Mouse (Mus musculus) hematopoietic stem cell, adult 5-6 weeks (primary cell): ENCODE results near the gene Ppp1r9b. TPM values are rescaled to one million over a fixed set of nuclear protein-coding genes. Genes with fewer than 3 reads are reported as not detected.

Experiments
- ATAC-seq, 2 experiments: fragments of 125-278 bp in 1 of 2; replicated peaks in 1 of 2; 2 replicates each; pipeline ENCODE4 v1.8.0; 2016 to 2017; ENCODE audit warnings: inconsistent platforms in 2 of 2, mild to moderate bottlenecking in 2 of 2, moderate number of reproducible peaks in 2 of 2, low read depth in 1 of 2, moderate TSS enrichment in 1 of 2; ENCODE audit not compliant: low FRiP score in 2 of 2, poor library complexity in 2 of 2, severe bottlenecking in 2 of 2, insufficient read depth in 1 of 2, low TSS enrichment in 1 of 2
- total RNA-seq: library from RNA; stranded (forward); fragments of 172-1452, 232-1000 nt; gene quantifications from 2 replicates; pipeline ENCODE4 v1.2.3, GENCODE M21; 2017

Ppp1r9b gene
- total RNA-seq, 1 experiment from 2014 or later: 240 TPM

DNA sequence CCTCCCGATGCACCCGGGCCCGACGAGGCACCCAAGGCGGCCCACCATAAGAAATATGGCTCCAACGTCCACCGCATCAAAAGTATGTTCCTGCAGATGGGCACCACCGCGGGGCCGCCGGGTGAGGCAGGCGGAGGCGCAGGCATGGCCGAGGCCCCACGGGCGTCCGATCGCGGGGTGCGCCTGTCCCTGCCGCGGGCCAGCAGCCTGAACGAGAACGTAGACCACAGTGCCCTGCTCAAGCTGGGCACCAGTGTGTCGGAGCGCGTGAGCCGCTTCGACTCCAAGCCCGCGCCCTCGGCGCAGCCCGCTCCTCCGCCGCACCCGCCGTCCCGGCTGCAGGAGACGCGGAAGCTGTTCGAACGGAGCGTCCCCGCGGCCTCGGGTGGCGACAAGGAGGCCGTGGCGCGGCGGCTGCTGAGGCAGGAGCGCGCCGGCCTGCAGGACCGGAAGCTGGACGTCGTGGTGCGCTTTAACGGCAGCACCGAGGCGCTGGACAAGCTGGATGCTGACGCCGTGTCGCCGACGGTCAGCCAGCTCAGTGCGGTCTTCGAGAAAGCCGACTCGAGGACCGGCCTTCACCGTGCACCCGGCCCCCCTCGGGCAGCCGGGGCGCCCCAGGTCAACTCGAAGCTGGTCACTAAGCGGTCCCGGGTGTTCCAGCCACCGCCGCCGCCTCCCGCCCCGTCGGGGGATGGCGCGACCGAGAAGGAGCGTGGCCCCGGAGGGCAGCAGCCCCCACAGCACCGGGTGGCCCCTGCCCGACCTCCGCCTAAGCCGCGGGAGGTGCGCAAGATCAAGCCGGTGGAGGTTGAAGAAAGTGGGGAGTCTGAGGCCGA lies 1.0 kb downstream of the Ppp1r9b start:
- ATAC-seq: no peak

- no peak for ATAC-seq
Measured at GRCm38 (mm10) chr11:94992480-94992753, 1.6 kb downstream of the Ppp1r9b start.

- peak in 1 of 2 experiments; percentile 13; a peak in 1 of 4 replicates for ATAC-seq
Measured at GRCm38 (mm10) chr11:94992754-94993606, 2.1 kb downstream of the Ppp1r9b start.

DNA sequence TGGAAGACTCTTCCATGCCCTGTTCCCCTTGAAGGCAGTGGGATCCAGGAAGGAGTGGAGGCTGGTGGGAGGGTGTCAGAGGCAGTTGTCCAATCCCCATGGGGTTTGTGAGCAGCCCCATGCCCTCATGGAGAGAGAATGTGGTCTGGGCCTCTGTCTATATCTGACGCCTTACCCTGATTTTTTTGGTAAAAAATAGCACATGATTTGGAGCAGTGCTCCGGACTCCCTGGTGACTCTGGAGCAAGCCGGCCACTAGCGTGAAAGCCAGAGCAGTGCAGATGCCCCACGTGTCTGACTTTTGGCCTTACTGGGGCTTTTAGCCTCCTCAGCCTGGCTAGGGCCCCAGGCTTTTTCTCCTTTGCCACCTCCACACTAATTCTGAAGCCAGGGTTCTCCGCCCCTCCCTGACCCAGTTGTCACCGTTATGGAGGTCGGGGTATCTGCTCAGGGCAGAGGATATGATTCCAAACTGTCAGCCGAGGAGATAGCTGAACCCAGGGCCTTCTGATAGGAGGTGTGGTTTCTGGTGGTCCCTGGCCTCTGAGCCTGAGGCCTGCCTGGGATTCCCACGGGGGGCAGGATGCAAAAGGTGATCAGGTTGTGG lies 3.5 kb downstream of the Ppp1r9b start:
- ATAC-seq: no peak

DNA sequence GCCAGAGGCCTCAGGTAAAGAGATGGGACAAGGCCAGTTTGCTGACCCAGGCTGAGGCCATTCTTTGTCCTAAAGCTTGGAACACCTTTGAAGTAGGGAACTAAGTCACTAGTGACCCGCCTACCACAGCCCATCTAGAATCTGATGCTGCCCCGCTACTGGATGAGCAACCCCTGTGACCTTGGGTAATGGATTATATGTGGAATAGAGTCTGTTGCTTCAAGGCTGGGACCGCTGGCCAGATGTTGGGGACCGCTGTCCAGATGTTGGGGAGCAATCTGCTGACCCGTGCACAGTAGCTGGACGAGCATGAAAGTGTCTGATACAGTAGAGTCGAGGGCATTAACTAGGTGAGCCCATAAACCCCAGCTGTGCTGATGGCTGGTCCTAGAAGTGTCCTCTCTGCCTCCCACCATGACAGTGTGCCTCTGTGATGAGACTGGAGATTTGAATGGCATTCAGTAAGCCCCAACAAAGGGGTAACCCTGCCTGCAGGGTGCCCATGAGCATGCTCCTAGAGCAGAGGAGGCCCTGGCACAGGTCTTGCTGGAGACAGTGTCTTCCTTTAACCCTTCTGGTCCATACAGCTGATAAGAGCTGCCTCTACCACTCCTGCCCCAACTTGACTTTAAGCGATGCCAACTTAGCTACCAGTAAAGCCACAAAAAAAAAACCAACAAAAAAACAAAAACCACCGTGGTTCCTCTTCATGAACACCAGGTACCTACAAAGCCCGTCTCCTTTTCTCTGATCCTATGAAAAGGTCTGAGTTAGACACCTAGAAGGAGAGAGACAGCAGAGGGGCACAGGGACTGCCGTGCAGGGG lies 4.3 kb downstream of the Ppp1r9b start:
- ATAC-seq: no peak

GRCm38 (mm10) chr11:94996101-94996500 lies 5.3 kb downstream of the Ppp1r9b start:
- no peak for ATAC-seq

- ATAC-seq: no peak
Measured at GRCm38 (mm10) chr11:94996984-94997383, 6.1 kb downstream of the Ppp1r9b start.

DNA sequence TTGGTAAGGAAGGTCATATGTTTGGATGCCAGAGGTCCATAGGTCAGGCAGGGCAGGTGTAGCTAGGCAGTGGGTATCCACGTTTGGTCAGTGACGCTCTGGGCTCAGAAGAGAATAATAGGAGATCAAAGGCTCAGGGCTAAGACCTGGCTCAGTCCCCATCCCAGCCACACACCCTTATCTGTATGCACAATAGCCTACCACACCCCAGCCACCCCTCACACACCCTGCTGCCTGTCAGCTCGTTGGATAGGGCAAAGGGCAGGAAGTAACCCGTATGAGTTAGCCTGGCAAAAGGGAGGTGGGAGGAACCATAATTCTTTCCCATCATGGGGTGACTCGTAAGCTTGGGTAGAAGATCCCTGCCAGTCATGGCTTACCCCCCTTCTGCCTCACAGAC lies 6.8 kb downstream of the Ppp1r9b start:
- ATAC-seq: peak; percentile 23 to 35; a peak in 3 of 4 replicates

DNA sequence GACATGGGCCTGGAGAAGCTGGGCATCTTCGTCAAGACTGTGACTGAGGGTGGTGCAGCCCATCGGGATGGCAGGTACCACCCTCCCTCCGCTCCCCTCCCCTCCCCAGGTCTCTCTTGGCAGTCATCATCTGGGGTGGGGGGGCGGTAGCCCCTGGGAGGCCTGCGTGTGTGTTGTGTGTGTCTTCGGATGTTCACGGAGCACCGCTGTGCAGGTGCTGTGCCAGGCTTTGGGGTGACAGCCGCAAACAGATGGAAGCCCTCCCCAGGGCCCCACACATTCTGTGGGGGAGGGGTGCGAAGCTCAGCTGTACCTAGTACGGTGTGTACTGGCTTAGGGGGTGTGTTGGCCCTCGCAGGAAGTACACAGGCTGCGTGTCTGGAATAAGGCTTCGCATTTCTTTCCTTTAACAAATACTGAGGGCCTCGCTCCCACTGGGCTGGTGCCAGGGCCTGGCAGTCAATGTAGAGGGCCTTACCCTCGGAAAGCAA lies 7.3 kb downstream of the Ppp1r9b start:
- no peak for ATAC-seq

- no peak for ATAC-seq
Measured at GRCm38 (mm10) chr11:95000128-95000527, 9.3 kb downstream of the Ppp1r9b start.

GRCm38 (mm10) chr11:95000548-95000947 lies 9.7 kb downstream of the Ppp1r9b start:
- ATAC-seq: peak; percentile 49 to 50

DNA sequence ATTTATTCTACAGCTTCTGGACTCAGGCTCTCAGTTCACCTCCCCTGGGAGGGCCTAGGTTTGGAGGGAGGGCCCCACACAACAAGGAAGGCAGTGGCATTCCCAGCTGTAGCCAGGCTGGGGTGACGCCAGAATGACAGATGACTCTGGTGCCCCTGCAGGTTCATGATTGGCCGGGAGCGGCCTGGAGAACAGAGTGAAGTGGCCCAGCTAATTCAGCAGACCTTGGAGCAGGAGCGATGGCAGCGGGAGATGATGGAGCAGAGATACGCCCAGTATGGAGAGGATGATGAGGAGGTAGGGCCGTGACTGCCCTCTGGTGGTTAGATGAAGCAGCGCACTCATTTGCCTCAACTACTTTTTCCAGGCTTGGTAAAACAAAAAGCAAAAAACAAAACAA lies 10.2 kb downstream of the Ppp1r9b start:
- peak; percentile 30 to 36; a peak in 3 of 4 replicates for ATAC-seq

DNA sequence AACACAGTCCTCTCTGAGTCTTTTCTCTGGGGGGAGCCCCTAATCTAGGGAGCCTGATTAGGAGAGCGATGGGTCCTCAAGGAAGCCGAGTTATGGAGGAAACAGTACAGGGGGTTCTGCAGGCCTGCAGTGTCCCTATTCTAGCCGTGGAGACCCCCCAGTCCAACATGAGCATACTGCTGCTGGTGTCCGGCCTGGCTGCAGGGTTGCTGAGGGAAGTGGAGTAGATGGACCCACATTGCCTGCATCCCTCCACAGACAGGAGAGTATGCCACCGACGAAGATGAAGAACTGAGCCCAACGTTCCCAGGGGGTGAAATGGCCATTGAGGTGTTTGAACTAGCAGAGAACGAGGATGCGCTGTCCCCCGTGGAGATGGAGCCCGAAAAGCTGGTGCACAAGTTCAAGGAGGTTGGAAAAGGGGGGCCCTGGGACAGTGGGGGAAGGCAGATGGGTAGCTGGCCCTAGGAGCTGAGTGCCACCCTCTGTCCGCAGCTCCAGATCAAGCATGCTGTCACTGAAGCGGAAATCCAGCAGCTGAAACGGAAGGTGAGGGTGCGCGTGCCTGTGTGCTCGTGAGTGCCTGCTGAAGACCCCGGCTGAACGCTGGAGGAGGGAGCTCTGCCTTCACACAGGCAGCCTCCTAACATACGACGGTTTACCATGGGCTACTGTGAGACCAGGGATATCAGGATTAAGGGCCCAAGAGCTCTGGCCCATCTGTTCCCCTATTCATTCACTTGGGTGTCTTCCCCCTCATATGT lies 10.9 kb downstream of the Ppp1r9b start:
- ATAC-seq: no peak

DNA sequence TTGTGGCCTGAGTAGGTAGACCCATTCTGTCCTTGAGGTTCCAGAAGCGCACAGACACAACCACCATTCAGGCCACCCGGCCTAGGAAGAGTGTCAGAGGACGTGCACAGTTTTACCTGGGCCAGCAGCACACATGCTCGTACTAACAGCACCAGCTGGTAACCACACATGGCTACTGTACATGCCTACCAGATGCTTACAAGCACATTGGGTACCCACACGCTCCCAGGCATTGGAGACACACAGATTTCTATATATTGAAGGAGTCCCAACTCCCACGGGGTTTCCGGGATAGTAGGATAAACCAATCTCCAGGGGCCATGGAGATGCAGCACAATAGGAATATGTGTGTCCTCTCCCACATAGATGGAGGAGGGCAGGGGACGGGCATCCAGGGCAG lies 11.9 kb downstream of the Ppp1r9b start:
- no peak for ATAC-seq

DNA sequence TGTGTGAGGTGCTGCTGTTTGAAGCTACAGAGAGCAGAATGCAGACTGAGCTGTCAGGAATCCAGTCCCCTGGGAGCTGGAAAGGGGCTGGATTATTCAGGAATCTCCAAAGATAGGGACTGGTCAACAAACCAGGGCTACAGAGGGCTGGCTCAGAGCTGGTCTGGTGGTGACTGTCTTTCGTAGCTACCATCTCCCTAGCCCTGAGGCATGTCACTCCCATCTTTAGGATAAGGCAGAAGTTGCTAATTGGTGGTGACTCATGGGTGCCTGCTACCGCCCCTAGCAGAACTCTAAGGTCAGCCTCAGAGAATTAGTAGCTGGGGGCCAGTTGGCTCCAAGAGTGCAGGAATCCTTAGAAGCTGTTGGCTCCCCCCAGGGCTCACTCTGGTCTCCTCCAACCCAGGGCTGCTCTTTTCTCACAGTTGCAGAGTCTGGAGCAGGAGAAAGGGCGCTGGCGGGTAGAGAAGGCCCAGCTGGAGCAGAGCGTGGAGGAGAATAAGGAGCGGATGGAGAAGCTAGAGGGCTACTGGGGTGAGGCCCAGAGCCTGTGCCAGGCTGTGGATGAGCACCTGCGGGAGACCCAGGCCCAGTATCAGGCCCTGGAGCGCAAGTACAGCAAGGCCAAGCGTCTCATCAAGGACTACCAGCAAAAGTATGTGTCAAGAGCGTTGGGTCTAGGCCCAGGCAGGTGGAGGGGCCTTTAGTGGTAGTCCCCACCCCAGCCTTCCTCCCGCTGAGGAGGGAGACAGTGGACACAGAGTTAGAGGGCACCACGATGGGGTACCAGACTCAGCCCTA lies 13.5 kb downstream of the Ppp1r9b start:
- no peak for ATAC-seq

GRCm38 (mm10) chr11:95004937-95005198 lies 14.0 kb downstream of the Ppp1r9b start:
- no peak for ATAC-seq
